Mouse (Mus musculus) forebrain, embryonic 11.5 days (tissue): ENCODE results near the gene Eif2a. TPM values are rescaled to one million over a fixed set of nuclear protein-coding genes. Genes with fewer than 3 reads are reported as not detected.

Experiments used
- polyA plus RNA-seq: library from polyadenylated mRNA; unstranded; fragments of >200 nt; fragmentation: Nextera tagmentation; extraction: Ambion mirVana; gene quantifications from 2 replicates; pipeline ENCODE4 v1.2.1, GENCODE M21; 2014

Gene Eif2a
- polyA plus RNA-seq, 1 experiment from 2014 or later, result 61.9 TPM

Other genes with a start within 250 kb of the Eif2a start
- 12.5 and 17.4 TPM in 2 replicates for gene Tsc22d2, start 111.1 kb upstream of the Eif2a start, polyA plus RNA-seq
- 136 and 140 TPM in 2 replicates for gene Serp1, start 71 bp downstream of the Eif2a start, polyA plus RNA-seq
- 23.8 and 26.7 TPM in 2 replicates for gene Selenot, start 50.8 kb downstream of the Eif2a start, polyA plus RNA-seq
- gene Erich6, start 111.4 kb downstream of the Eif2a start, polyA plus RNA-seq, result not detected in 2 replicates
- 4.0 and 5.7 TPM in 2 replicates for gene Siah2, start 166.6 kb downstream of the Eif2a start, polyA plus RNA-seq